Mouse (Mus musculus): ENCODE results near the gene Tgfbr2.

Gene Tgfbr2

GRCm38 (mm10) chr9:116111149-116111970, 63.8 kb downstream of the Tgfbr2 start:
- no peak for DNase-seq (ENCODE audit: low spot score)

- DNase-seq (ENCODE audit: low spot score) = no peak
These were observed 66.4 kb downstream of the Tgfbr2 start for GRCm38 (mm10) chr9:116108729-116109128.

GRCm38 (mm10) chr9:116104770-116105169, 70.4 kb downstream of the Tgfbr2 start:
- no peak for DNase-seq (ENCODE audit: low spot score)

GRCm38 (mm10) chr9:116101842-116102241, 73.3 kb downstream of the Tgfbr2 start:
- DNase-seq (ENCODE audit: low spot score) = no peak

- no peak for DNase-seq (ENCODE audit: low spot score)
These were observed 75.1 kb downstream of the Tgfbr2 start for GRCm38 (mm10) chr9:116100015-116100414.

GRCm38 (mm10) chr9:116099596-116099993, 75.6 kb downstream of the Tgfbr2 start:
- DNase-seq (ENCODE audit: low spot score) = no peak

- DNase-seq (ENCODE audit: low spot score) = peak; percentile 69
These were observed 76.2 kb downstream of the Tgfbr2 start for GRCm38 (mm10) chr9:116098724-116099595.

- no peak for DNase-seq (ENCODE audit: low spot score)
These were observed 83.2 kb downstream of the Tgfbr2 start for GRCm38 (mm10) chr9:116091921-116092320.

- no peak for DNase-seq (ENCODE audit: low spot score)
These were observed 83.9 kb downstream of the Tgfbr2 start for GRCm38 (mm10) chr9:116091101-116091841.

GRCm38 (mm10) chr9:116090296-116090695, 84.9 kb downstream of the Tgfbr2 start:
- DNase-seq (ENCODE audit: low spot score) = no peak

- DNase-seq (ENCODE audit: low spot score) = no peak
These were observed 86.2 kb downstream of the Tgfbr2 start for GRCm38 (mm10) chr9:116088912-116089311.

GRCm38 (mm10) chr9:116087880-116088279, 87.3 kb downstream of the Tgfbr2 start:
- peak; percentile 82 for DNase-seq (ENCODE audit: low spot score)

- no peak for DNase-seq (ENCODE audit: low spot score)
These were observed 87.9 kb downstream of the Tgfbr2 start for GRCm38 (mm10) chr9:116087263-116087662.

- DNase-seq (ENCODE audit: low spot score) = no peak
These were observed 89.2 kb downstream of the Tgfbr2 start for GRCm38 (mm10) chr9:116085999-116086398.

GRCm38 (mm10) chr9:116084324-116084931, 90.7 kb downstream of the Tgfbr2 start:
- DNase-seq (ENCODE audit: low spot score) = no peak

GRCm38 (mm10) chr9:116083726-116084323, 91.3 kb downstream of the Tgfbr2 start:
- no peak for DNase-seq (ENCODE audit: low spot score)

- no peak for DNase-seq (ENCODE audit: low spot score)
These were observed 91.9 kb downstream of the Tgfbr2 start for GRCm38 (mm10) chr9:116083300-116083699.

GRCm38 (mm10) chr9:116081781-116082180, 93.4 kb downstream of the Tgfbr2 start:
- no peak for DNase-seq (ENCODE audit: low spot score)

- DNase-seq (ENCODE audit: low spot score) = no peak
These were observed 97.7 kb downstream of the Tgfbr2 start for GRCm38 (mm10) chr9:116077419-116077818.

GRCm38 (mm10) chr9:116076946-116077345, 98.2 kb downstream of the Tgfbr2 start:
- DNase-seq (ENCODE audit: low spot score) = no peak

- no peak for DNase-seq (ENCODE audit: low spot score)
These were observed 99.0 kb downstream of the Tgfbr2 start for GRCm38 (mm10) chr9:116076163-116076562.
